Mouse (Mus musculus): ENCODE results near the gene Gba2.
A peak's percentile ranks its signal among the peaks of the same experiment; 100 is the strongest.

Gba2 gene

DNA sequence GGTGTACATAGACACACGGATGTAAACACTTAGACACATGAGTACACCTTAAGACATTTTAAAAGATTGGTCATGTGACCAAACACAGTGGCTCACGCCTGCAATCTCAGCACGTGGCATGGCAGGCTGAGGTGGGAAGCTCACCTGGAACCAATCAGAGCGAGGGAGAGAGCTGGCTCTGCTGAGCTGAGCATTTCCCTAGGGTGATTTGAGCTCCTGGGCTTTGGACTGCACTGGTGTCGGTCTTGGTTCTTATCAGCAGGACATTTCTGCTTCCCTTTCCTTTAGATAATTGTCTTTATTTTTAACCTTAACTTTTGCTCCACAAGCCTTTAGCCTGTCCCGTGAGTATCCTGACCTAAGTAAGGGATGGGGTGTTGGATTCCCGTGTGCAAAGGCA is 9.0 kb upstream of the Gba2 start:
- no peaks in the 10 kb centered on the region; the same call in none of the 2 replicates for H3K36me3 ChIP-seq (ENCODE audit: control insufficient read depth, insufficient read depth, low read length, poor library complexity, severe bottlenecking)
- no peaks in the 10 kb centered on the region for H3K27me3 ChIP-seq (ENCODE audit: control insufficient read depth, insufficient read depth, low read length, poor library complexity, severe bottlenecking)
- DNase-seq (ENCODE audit: low read depth, low spot score) = no peak

- DNase-seq (ENCODE audit: low read depth, low spot score) = no peak
- Histone ChIP-seq H3K27me3 (ENCODE audit: control insufficient read depth, insufficient read depth, low read length, poor library complexity, severe bottlenecking) (no peaks in the 10 kb centered on the region), H3K36me3 (ENCODE audit: control insufficient read depth, insufficient read depth, low read length, poor library complexity, severe bottlenecking) (peaks cover 1% of the 10 kb centered on the region)
These were observed 7.7 kb upstream of the Gba2 start for GRCm38 (mm10) chr4:43586411-43586810.

- Histone ChIP-seq H3K27me3 (ENCODE audit: control insufficient read depth, insufficient read depth, low read length, poor library complexity, severe bottlenecking) (no peaks in the 10 kb centered on the region), H3K36me3 (ENCODE audit: control insufficient read depth, insufficient read depth, low read length, poor library complexity, severe bottlenecking) (peaks cover 1% of the 10 kb centered on the region)
- no peak for DNase-seq (ENCODE audit: low read depth, low spot score)
These were observed 7.0 kb upstream of the Gba2 start for GRCm38 (mm10) chr4:43585682-43586081.

- DNase-seq (ENCODE audit: low read depth, low spot score) = no peak
- Histone ChIP-seq H3K27me3 (ENCODE audit: control insufficient read depth, insufficient read depth, low read length, poor library complexity, severe bottlenecking) (no peaks in the 10 kb centered on the region), H3K36me3 (ENCODE audit: control insufficient read depth, insufficient read depth, low read length, poor library complexity, severe bottlenecking) (peaks cover 1% of the 10 kb centered on the region)
These were observed 6.1 kb upstream of the Gba2 start, which contains the start of gene Msmp for GRCm38 (mm10) chr4:43584444-43585416. Gene Msmp (minus strand): TSS chr4:43584494.

GRCm38 (mm10) chr4:43583421-43583820 is 4.7 kb upstream of the Gba2 start:
- H3K27me3 ChIP-seq (ENCODE audit: control insufficient read depth, insufficient read depth, low read length, poor library complexity, severe bottlenecking) = no peaks in the 10 kb centered on the region
- peaks cover 1% of the 10 kb centered on the region for H3K36me3 ChIP-seq (ENCODE audit: control insufficient read depth, insufficient read depth, low read length, poor library complexity, severe bottlenecking)
- DNase-seq (ENCODE audit: low read depth, low spot score) = no peak

DNA sequence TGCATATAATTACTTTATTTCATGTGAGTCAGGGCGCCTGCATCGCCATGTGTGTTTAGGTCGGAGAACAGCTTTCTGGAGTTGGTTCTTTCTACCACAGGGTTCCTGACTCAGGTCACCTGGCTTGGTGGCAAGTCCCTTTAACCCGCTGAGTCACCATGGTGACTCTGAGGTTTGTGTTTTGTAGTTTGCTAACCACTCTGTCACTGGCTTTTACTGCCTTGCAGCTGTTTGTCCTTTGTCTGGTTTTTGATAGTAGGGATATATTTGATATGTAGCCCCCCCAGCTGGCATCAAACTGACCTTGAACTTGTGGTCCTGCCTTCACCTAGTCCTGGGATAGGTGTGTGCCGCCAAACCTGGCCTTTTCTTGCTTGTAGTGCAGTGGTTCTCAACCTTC is 3.6 kb upstream of the Gba2 start:
- H3K36me3 ChIP-seq (ENCODE audit: control insufficient read depth, insufficient read depth, low read length, poor library complexity, severe bottlenecking) = peaks cover 1% of the 10 kb centered on the region
- DNase-seq (ENCODE audit: low read depth, low spot score) = no peak
- no peaks in the 10 kb centered on the region for H3K27me3 ChIP-seq (ENCODE audit: control insufficient read depth, insufficient read depth, low read length, poor library complexity, severe bottlenecking)

GRCm38 (mm10) chr4:43581381-43581780 is 2.7 kb upstream of the Gba2 start:
- no peak for DNase-seq (ENCODE audit: low read depth, low spot score)
- Histone ChIP-seq H3K36me3 (ENCODE audit: control insufficient read depth, insufficient read depth, low read length, poor library complexity, severe bottlenecking) (peaks cover 1% of the 10 kb centered on the region), H3K27me3 (ENCODE audit: control insufficient read depth, insufficient read depth, low read length, poor library complexity, severe bottlenecking) (no peaks in the 10 kb centered on the region)

DNA sequence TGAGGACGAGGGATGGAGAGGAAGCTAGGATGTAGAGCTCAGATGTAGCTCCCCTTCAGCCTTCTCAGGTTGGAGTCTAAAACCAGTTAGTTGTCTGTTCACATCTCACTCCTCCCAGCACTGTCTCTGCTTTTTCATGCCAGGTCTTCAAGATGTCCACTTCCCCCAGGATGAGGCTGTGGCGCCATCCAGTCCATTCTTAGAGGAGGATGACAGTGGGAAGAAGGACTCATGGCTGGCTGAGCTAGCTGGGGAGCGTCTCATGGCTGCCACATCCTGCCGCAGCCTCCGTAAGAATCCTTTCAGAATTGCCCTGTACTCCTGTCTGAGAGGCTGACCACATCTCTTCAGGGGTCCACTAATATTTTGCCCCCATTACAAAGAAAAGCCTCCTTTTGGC is 2.0 kb upstream of the Gba2 start:
- no peak for DNase-seq (ENCODE audit: low read depth, low spot score)
- H3K27me3 ChIP-seq (ENCODE audit: control insufficient read depth, insufficient read depth, low read length, poor library complexity, severe bottlenecking) = no peaks in the 10 kb centered on the region
- peaks cover 1% of the 10 kb centered on the region for H3K36me3 ChIP-seq (ENCODE audit: control insufficient read depth, insufficient read depth, low read length, poor library complexity, severe bottlenecking)

DNA sequence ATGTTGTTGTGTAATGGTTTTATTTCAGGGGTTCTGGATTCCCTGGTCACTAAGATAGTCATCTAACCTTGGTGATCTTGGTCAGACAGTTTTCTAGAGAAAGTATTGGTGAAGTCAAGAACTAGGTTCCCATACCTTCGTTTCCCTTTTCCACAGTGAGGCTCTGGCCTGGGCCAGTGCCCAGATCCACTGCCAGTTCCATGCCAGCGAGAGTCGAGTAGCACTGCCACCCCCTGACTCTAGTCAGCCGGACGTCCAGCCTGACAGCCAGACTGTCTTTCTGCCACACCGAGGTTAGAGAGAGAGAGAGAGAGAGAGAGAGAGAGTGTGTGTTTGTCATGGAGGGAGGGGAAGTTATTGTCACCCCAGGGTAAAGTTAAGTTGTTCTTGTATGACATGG is 1.1 kb upstream of the Gba2 start:
- DNase-seq (ENCODE audit: low read depth, low spot score) = no peak

DNA sequence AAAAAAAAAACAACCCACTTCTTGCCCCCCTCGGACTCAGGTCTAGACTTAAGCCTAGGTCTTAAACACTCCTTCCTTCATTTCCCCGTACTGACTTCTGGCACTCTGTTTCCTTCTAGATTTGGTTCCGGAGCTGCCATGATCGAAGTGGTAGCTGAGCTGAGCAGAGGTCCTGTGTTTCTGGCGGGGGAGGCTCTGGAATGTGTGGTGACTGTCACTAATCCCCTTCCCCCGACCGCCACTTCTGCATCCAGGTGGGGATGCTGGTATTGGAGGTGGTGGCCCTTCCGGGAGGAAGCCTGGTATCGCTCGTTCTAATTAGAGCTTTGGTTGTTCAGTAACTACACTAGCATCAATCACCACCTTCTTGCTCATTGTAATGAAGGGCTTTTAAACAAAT is 583 bp upstream of the Gba2 start:
- Histone ChIP-seq H3K36me3 (ENCODE audit: control insufficient read depth, insufficient read depth, low read length, poor library complexity, severe bottlenecking) (peaks cover 1% of the 10 kb centered on the region), H3K27me3 (ENCODE audit: control insufficient read depth, insufficient read depth, low read length, poor library complexity, severe bottlenecking) (no peaks in the 10 kb centered on the region)
- no peak for DNase-seq (ENCODE audit: low read depth, low spot score)

More for the DNA sequence above, 1.1 kb upstream of the Gba2 start:
- H3K27me3 ChIP-seq (ENCODE audit: control insufficient read depth, insufficient read depth, low read length, poor library complexity, severe bottlenecking) = no peaks in the 10 kb centered on the region
- H3K36me3 ChIP-seq (ENCODE audit: control insufficient read depth, insufficient read depth, low read length, poor library complexity, severe bottlenecking) = peaks cover 1% of the 10 kb centered on the region

GRCm38 (mm10) chr4:43577237-43577881 is 1.3 kb downstream of the Gba2 start:
- Histone ChIP-seq H3K27me3 (ENCODE audit: control insufficient read depth, insufficient read depth, low read length, poor library complexity, severe bottlenecking) (no peaks in the 10 kb centered on the region), H3K36me3 (ENCODE audit: control insufficient read depth, insufficient read depth, low read length, poor library complexity, severe bottlenecking) (peaks cover 1% of the 10 kb centered on the region; the same call in 1 of the 2 replicates)
- DNase-seq (ENCODE audit: low read depth, low spot score) = no peak

DNA sequence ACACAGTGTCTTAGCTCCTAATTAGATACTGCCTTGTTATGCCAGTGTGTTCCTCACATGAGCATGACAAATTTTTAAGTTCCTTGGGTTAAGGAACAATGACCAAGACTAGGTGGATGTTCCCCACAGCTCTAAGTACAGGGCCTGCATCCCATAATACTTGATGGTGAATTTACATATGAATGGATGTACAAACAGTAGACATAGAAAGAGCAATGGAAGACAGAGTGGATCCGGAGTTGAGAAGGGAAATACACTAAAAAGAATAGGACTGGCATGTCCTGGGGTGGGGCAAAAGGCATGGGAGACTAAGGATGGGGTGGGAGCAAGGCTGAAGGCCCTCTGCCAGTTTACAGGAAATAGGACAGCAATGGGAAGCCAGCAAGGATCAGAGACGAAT is 3.3 kb downstream of the Gba2 start:
- Histone ChIP-seq H3K27me3 (ENCODE audit: control insufficient read depth, insufficient read depth, low read length, poor library complexity, severe bottlenecking) (no peaks in the 10 kb centered on the region), H3K36me3 (ENCODE audit: control insufficient read depth, insufficient read depth, low read length, poor library complexity, severe bottlenecking) (peaks cover 5% of the 10 kb centered on the region; the same call in 1 of the 2 replicates)
- no peak for DNase-seq (ENCODE audit: low read depth, low spot score)

DNA sequence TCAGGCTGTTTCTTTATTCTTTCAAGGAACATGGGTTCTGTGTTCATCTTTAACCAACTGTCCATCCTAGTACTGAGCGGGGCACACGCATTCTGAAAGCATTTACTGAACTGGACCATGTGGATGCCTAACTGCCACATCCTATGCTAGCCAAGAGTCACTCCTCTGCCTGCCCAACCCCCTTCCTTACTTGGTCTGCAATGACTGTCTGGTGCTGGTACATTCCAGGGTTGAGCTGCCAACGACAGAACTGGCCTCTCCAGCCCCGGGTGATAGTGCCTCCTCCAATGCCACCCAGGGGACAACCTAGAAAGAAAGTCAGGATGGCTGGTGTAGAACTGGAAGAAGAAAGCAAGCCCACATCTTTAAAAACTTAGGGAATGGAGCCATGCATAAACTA is 5.1 kb downstream of the Gba2 start:
- DNase-seq (ENCODE audit: low read depth, low spot score) = no peak
- peaks cover 12% of the 10 kb centered on the region for H3K36me3 ChIP-seq (ENCODE audit: control insufficient read depth, insufficient read depth, low read length, poor library complexity, severe bottlenecking)
- no peaks in the 10 kb centered on the region for H3K27me3 ChIP-seq (ENCODE audit: control insufficient read depth, insufficient read depth, low read length, poor library complexity, severe bottlenecking)

- Histone ChIP-seq H3K36me3 (ENCODE audit: control insufficient read depth, insufficient read depth, low read length, poor library complexity, severe bottlenecking) (peaks cover 20% of the 10 kb centered on the region), H3K27me3 (ENCODE audit: control insufficient read depth, insufficient read depth, low read length, poor library complexity, severe bottlenecking) (no peaks in the 10 kb centered on the region)
- DNase-seq (ENCODE audit: low read depth, low spot score) = peak; percentile 19
These were observed 7.2 kb downstream of the Gba2 start for GRCm38 (mm10) chr4:43571395-43572045.

GRCm38 (mm10) chr4:43567140-43567539 is 11.5 kb downstream of the Gba2 start:
- no peaks in the 10 kb centered on the region for H3K27me3 ChIP-seq (ENCODE audit: control insufficient read depth, insufficient read depth, low read length, poor library complexity, severe bottlenecking)
- H3K36me3 ChIP-seq (ENCODE audit: control insufficient read depth, insufficient read depth, low read length, poor library complexity, severe bottlenecking) = peaks cover 24% of the 10 kb centered on the region

More at GRCm38 (mm10) chr4:43567140-43567539, 11.5 kb downstream of the Gba2 start:
- no peak for DNase-seq (ENCODE audit: low read depth, low spot score)

Measured in splenic B cell, adult 2 months (primary cell).